Mouse (Mus musculus): Measurements from ENCODE around the gene Drap1.

The Drap1 gene

GRCm38 (mm10) chr19:5424782-5425741 lies at the start of gene Drap1, which contains the start of gene AI837181:
TSS of gene Drap1 (minus strand) at chr19:5424979.
TSS of gene AI837181 (plus strand) at chr19:5425144.
- peak; percentile 91 for DNase-seq (ENCODE audit: low read depth, low spot score)

GRCm38 (mm10) chr19:5473720-5474119 lies 48.9 kb upstream of the Drap1 start, which contains the start of gene Efemp2:
TSS of gene Efemp2 (plus strand) at chr19:5473954.
- DNase-seq (ENCODE audit: low read depth, low spot score): no peak

- no peak for DNase-seq (ENCODE audit: low read depth, low spot score)
Observed at GRCm38 (mm10) chr19:5472857-5473256, 48.1 kb upstream of the Drap1 start.

DNA sequence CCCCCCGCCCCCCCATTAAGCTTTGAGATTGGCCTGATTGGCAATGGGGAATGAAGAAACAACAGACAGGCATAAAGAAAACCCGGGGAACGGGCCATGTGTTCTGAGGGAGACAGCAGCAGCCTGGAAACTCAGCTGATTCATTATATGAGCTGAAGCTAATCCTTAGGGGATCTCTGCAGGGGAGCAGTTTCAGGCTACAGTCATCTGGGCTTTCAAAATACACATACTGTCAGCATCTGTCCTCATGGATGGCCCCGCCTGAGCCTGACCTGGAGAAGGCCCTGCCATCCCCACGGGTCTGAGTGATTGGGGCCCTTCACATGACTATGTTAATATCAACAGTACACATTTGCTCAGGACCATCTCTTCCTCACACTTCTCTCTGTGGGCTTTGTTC lies 47.1 kb upstream of the Drap1 start:
- DNase-seq (ENCODE audit: low read depth, low spot score): no peak

DNA sequence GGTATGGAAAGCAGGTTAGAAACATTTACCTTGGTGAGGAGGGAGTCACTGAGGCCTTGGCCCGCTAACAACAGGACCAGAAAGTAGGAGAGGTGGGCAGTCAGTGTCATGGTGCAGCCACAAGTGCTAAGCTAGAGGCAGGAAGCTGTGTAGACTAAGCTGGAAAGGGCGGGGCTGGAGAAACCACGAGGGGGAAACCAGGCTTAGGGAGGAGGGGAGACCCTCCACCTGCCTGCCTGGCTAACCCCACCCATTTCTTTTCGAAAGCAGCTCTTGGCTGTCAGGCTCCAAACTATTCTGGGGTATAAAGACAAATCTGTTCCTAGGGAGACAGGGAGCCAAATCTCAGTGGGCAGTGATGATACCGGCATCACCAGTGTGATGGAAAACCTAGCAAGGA lies 43.6 kb upstream of the Drap1 start, which contains the start of gene Ctsw:
Ctsw (minus strand) TSS at position 134 of the 400 bp plus-strand sequence.
- DNase-seq (ENCODE audit: low read depth, low spot score): no peak

DNA sequence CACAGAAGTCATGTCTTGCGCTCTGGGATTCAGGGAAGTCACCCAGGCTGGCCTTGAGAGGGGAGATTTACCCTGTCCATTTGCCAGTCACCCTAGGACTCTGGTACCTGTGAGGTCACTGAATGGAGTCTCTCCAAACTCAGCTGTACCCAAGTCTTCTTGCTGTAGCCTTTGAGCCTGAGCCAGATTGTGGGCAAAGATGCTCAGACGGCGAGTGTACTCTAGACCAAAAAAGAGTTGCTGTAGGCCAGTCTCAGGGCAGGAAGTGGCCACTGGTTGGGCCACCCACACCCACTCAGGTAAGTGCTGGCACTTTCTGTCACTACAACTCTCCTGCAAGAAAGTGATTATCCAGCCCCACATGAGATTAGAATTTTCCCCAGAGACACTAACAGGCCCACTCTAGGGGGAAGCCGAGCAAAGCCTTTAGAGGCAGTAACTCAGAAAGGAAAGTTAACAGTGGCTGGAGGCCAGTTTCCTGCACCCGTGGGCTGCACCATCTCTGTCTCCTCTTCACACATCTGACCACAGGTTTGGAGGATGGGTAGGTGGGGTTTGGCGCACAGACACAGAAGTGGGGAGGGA lies 42.2 kb upstream of the Drap1 start:
- DNase-seq (ENCODE audit: low read depth, low spot score): no peak

DNA sequence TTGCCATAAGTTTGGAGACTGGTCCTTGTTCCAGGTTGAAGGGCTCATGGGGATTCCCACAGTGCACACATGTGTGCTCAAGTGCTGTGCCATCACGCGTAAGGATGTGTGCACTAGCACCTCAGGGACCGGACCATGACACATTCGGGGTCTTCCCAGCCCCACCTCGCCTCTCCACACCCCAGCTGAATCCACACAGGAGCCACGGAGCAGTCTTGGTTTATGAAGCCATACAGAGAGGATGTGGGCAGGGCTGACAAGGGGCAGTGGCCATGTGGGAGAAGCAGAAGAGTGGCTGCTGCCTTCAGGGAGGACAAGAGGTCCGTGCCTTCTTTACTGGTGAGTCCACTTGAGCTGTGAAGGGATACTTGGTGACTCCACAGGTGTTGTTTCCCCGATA lies 40.3 kb upstream of the Drap1 start:
- DNase-seq (ENCODE audit: low read depth, low spot score): no peak

DNA sequence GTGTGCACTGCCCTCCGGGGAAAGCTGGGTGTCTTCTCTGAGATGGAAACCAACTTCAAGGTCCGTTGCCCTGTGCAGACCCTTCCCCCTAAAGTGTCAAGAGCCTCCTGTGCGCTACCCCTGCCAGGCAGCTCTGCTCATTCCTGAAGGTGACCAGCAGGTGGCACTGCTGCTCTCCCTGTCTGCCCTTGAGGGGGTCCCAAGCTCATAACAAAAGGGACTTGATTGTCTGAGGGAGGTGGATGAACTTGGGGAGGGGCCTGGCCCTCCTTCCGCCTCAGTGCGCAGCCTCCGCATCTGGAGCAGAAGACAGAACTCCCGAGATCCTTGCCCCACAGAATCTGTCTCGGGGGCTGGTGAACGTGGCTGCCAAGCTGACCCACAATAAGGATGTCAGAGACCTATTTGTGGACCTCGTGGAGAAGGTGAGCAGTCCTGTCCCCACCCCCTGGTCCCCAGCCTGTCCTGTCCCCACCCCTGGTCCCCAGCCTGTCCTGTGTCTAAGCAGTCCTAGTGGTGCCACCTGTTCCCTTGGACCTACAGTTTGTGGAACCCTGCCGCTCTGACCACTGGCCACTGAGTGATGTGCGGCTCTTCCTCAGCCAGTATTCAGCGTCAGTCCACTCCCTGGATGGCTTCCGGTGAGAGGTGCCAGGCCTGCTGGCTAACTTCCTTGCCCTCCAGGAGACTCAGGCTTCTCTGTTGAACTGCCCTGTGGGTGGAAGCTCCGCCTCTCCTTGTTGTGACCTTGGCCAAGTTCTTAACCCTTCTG lies 39.2 kb upstream of the Drap1 start:
- DNase-seq (ENCODE audit: low read depth, low spot score): peak; percentile 75

- no peak for DNase-seq (ENCODE audit: low read depth, low spot score)
Observed at GRCm38 (mm10) chr19:5463212-5463611, 38.4 kb upstream of the Drap1 start.

DNA sequence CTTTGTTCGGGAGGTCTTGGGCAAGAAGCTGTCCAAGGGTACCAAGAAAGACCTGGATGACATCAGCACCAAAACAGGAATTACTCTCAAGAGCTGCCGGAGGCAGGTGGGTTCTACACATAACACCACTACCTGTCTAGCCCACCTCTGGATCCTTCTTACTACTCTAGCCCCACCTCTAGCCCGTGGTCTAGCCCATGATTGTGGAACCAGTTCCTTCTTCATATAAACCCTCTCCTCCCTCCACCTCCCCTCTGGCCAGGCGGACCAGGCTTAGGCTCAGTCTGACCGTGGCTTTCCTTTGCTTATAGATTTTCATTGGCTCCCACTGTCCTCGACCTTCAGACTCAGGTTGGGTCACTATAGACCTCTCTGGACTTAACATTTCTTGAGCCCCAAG lies 36.6 kb upstream of the Drap1 start:
- DNase-seq (ENCODE audit: low read depth, low spot score): no peak

DNA sequence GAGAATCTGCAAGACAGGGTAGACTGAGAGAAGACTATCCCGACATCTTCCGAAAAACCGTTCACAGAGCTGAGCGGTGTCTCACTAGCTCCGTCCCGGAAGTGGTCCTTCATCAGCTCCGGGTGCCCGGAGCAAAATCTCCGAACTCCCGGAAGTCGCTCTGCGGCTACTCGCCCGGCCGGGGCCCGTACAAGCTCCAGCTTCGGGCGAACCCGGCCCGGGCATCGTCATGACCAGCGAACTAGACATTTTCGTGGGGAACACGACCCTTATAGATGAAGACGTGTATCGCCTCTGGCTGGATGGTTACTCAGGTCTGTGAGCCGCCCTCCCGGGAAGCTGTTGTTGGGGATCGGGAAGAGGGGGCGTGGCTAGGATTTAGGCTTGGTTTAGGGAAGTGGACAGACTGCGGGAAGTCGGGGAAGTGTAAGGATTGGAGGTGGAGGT lies 35.7 kb upstream of the Drap1 start, which contains the start of gene Fibp:
Fibp (plus strand) TSS at position 151 of the 447 bp plus-strand sequence.
- DNase-seq (ENCODE audit: low read depth, low spot score): peak; percentile 58

DNA sequence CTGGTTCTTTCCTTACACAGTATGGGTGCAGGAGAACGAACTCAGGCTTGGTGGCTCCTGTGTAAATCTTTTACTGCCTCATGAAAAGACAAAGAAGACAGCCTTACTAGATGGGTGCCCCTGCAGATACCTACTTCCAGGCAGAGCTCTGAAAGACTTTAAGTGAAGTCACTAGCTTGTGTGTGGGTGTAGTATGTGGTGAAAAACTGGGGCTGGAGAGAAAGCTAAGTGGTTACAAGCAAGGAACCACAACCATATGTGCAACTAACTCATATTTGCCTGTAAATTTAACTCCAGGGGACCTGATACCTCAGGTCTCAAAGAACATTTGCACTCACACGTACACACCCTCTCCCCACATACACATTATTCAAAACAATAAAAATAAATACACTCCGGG lies 35.1 kb upstream of the Drap1 start:
- DNase-seq (ENCODE audit: low read depth, low spot score): no peak

GRCm38 (mm10) chr19:5459019-5459418 lies 34.2 kb upstream of the Drap1 start:
- DNase-seq (ENCODE audit: low read depth, low spot score): no peak

DNA sequence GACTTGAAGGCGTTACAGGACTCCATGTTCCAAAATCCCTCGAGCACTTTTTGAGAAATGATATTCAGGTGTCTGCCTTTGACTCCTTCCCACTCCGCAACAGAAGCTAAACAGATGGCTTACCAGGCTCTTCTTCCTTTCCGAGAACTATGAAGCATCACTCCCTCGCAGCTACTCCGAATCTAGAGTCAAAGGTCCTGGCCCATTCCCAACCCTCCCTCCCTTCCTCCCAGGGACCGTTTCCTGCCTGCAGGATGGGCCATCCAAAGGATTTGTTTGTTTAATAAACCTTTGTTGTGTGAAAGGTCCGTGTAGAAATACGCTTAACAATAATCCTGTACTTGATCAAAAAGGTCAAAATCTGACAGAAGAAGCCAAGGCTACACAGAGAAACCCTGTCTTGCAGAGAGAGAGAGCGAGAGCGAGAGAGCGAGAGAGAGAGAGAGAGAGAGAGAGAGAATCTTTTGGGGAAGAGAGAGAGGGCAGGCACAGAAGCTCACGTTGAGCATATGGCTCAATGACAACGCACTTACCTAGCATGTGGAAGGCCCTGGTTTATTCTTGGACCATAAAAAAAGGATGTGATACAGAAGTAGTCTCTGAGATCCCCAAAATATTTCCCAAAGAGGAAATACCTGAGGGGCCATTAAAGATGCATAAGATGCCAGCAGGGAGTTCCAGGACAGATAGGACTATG lies 33.1 kb upstream of the Drap1 start, which contains the start of gene Ccdc85b:
Ccdc85b (minus strand) TSS at position 149 of the 697 bp plus-strand sequence.
- no peak for DNase-seq (ENCODE audit: low read depth, low spot score)

- peak; percentile 85 for DNase-seq (ENCODE audit: low read depth, low spot score)
Observed at GRCm38 (mm10) chr19:5456922-5457745, 32.4 kb upstream of the Drap1 start.

- no peak for DNase-seq (ENCODE audit: low read depth, low spot score)
Observed at GRCm38 (mm10) chr19:5456241-5456921, 31.6 kb upstream of the Drap1 start.

DNA sequence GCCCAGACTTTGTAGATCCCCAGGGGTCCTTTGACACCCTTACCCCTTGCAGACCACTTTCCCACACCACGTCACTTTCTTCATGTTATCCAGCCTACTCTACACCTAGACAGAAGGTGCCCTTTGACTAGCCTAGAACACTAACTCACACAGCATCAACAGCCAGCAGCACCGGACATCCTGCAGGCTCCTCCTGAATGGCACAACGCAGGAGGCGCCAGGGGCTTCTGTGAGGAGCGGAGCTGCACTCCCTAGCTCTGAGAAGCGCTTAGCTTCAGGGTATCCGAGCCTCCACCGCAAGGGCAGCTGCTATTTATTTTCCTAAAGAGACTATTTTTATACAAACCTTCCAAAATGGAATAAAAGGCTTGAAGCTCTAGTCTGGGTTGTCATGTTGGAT lies 30.8 kb upstream of the Drap1 start:
- no peak for DNase-seq (ENCODE audit: low read depth, low spot score)

- DNase-seq (ENCODE audit: low read depth, low spot score): no peak
Observed at GRCm38 (mm10) chr19:5455037-5455436, 30.3 kb upstream of the Drap1 start.

DNA sequence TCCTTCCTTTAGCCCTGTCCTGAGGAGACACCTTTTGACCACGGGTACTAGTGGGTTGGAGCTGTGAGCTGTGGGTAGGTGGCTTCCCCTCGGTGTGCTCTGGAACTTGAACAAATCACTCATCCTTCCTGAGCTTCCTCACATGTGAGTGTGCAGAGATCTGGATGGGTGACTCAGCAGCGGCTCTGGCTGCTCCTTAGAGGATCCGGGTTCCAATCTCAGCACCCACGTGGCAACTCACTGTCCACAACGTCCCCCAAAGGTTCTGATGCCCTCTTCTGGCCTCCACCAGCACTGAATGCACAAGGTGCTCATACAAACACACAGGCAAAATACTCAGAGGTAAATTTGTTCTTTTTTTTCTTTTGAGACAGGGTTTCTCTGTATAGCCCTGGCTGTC lies 27.0 kb upstream of the Drap1 start:
- no peak for DNase-seq (ENCODE audit: low read depth, low spot score)

DNA sequence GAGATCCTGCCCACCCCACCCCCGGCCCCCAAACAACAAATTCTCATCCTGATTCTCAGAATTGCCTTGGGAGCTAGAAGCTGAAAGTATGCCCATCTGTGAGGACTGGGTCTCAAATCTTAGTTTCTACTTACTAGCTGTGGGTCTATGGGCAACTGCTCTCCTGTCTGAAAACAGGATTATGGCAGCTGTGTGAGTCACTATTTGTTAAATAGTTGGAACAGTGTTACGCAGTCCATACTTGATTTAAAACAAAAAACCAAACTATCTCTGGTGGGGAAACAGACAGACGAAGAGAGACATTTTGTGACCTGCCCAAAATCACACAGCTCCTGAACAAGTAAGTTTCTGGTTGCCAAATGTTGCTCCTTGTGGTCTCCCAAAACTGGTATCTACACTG lies 24.9 kb upstream of the Drap1 start:
- no peak for DNase-seq (ENCODE audit: low read depth, low spot score)
